Mouse (Mus musculus): ENCODE results near the gene Mut. TPM values are rescaled to one million over a fixed set of nuclear protein-coding genes. Genes with fewer than 3 reads are reported as not detected.

Gene Mut
- polyA plus RNA-seq (2012; rRNA removed): 21.7 and 23.4 TPM in 2 replicates

GRCm38 (mm10) chr17:40934420-40935231 is at the start of gene Mut, which contains the start of gene Cenpq:
Mut (plus strand) TSS chr17:40934685.
Cenpq (minus strand) TSS chr17:40935047.
- DNase-seq (ENCODE audit: low read depth): peak; percentile 79

- peak; percentile 34 for DNase-seq (ENCODE audit: low read depth)
Measured at GRCm38 (mm10) chr17:40885155-40885554, 49.3 kb upstream of the Mut start.

GRCm38 (mm10) chr17:40887849-40888536 is 46.5 kb upstream of the Mut start:
- DNase-seq (ENCODE audit: low read depth): no peak

GRCm38 (mm10) chr17:40896863-40897262 is 37.6 kb upstream of the Mut start:
- DNase-seq (ENCODE audit: low read depth): no peak

GRCm38 (mm10) chr17:40899783-40900363 is 34.6 kb upstream of the Mut start:
- DNase-seq (ENCODE audit: low read depth): no peak

GRCm38 (mm10) chr17:40903345-40903744 is 31.1 kb upstream of the Mut start:
- DNase-seq (ENCODE audit: low read depth): no peak

GRCm38 (mm10) chr17:40904056-40904597 is 30.4 kb upstream of the Mut start:
- DNase-seq (ENCODE audit: low read depth): no peak

GRCm38 (mm10) chr17:40904721-40905154 is 29.7 kb upstream of the Mut start:
- DNase-seq (ENCODE audit: low read depth): no peak

- no peak for DNase-seq (ENCODE audit: low read depth)
Measured at GRCm38 (mm10) chr17:40914250-40914649, 20.2 kb upstream of the Mut start, which contains the start of gene Glyatl3. Glyatl3 (minus strand) TSS chr17:40914350.

GRCm38 (mm10) chr17:40915499-40915898 is 19.0 kb upstream of the Mut start:
- DNase-seq (ENCODE audit: low read depth): no peak

GRCm38 (mm10) chr17:40933985-40934384 is 500 bp upstream of the Mut start:
- DNase-seq (ENCODE audit: low read depth): no peak

GRCm38 (mm10) chr17:40948518-40948917 is 14.0 kb downstream of the Mut start:
- DNase-seq (ENCODE audit: low read depth): no peak

- DNase-seq (ENCODE audit: low read depth): no peak
Measured at GRCm38 (mm10) chr17:40977914-40978313, 43.4 kb downstream of the Mut start.

GRCm38 (mm10) chr17:40992102-40992501 is 57.6 kb downstream of the Mut start:
- no peak for DNase-seq (ENCODE audit: low read depth)

Other genes with a start within 250 kb of the Mut start
- gene Esp1, start 207.6 kb upstream of the Mut start, polyA plus RNA-seq (2012; rRNA removed): not detected in 2 replicates
- gene Crisp2, start 127.7 kb upstream of the Mut start, polyA plus RNA-seq (2012; rRNA removed): 7.5 and 9.3 TPM in 2 replicates
- gene Rhag, start 123.6 kb upstream of the Mut start, polyA plus RNA-seq (2012; rRNA removed): not detected in 2 replicates
- gene 9130008F23Rik, start 54.1 kb upstream of the Mut start, polyA plus RNA-seq (2012; rRNA removed): 4.2 and 4.3 TPM in 2 replicates
- gene Glyatl3, start 20.3 kb upstream of the Mut start, polyA plus RNA-seq (2012; rRNA removed): not detected in 2 replicates
- gene Cenpq, start 362 bp downstream of the Mut start, polyA plus RNA-seq (2012; rRNA removed): 0.62 and 0.74 TPM in 2 replicates